Mouse (Mus musculus): ENCODE measurements around the gene Pmis2.

DNA sequence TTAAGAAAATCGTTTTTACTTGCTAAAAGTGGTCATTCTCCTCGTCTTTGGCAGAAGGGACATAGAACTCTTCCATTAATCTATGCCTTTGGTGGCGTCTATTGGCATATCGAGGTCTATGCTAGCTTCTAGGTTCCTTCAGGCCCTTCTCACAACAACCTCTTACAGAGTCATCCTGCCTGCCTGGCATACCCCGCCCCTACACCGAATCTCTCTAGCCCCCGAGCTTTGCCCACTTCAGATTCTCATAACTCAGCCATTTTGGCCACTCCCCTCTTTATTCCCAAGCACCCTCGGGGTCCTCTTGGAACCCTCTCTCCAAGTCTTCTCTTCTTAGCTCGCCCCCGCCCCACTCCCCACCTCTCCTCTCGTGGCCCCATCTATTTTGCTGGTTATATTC is 6.1 kb downstream of the Pmis2 start:
- no peak for TF ChIP-seq CTCF (IDR thresholded peaks at IDR 0.05; ENCODE audit: low read depth)
- TF ChIP-seq EP300 (IDR thresholded peaks at IDR 0.05; ENCODE audit: low read depth): no peak

Measured in heart, postnatal 0 days (tissue).